Mouse (Mus musculus): ENCODE results near the gene Clec9a.

- TF ChIP-seq CTCF (IDR thresholded peaks at IDR 0.05; ENCODE audit: extremely low read depth, insufficient read length, insufficient replicate concordance, low read depth, low read length) (no peak), POLR2A (IDR thresholded peaks at IDR 0.05; ENCODE audit: low read depth, low read length) (no peak)
Observed at GRCm38 (mm10) chr6:129436025-129436424, 27.4 kb downstream of the Clec9a start.

Measured in small intestine, adult 2 months (tissue).